Mouse (Mus musculus): ENCODE results near the gene Pcsk5. TPM values are rescaled to one million over a fixed set of nuclear protein-coding genes. Genes with fewer than 3 reads are reported as not detected.

The Pcsk5 gene
- 19.9 and 20.4 TPM in 2 replicates for polyA plus RNA-seq (2015; fragmentation: Nextera tagmentation; extraction: Ambion mirVana)

GRCm38 (mm10) chr19:17837471-17837859, at the start of gene Pcsk5:
Pcsk5 (minus strand) TSS chr19:17837632.
- peak within 1 kb of the TSS; percentile 90 for H3K4me2 ChIP-seq
- ATAC-seq (ENCODE audit: insufficient number of reproducible peaks, low FRiP score, low TSS enrichment, low read depth) = peak; percentile 89
- no peaks in the 10 kb centered on the region for H3K9me3 ChIP-seq
- H3K4me1 ChIP-seq = peaks cover 16% of the 10 kb centered on the region; the same call in 1 of the 2 replicates
- H3K4me3 ChIP-seq = peak within 1 kb of the TSS; percentile 72
- H3K36me3 ChIP-seq = no peaks in the 10 kb centered on the region
- H3K9ac ChIP-seq = peak within 1 kb of the TSS; percentile 78
- under 1% methylated on average over 30 of the region's 36 CpGs for whole genome bisulfite sequencing
- 0 out of 2 replicates have a peak, but pooled peaks cover 6% of the 10 kb centered on the region for H3K27me3 ChIP-seq
- H3K27ac ChIP-seq = peak within 1 kb of the TSS; percentile 92

GRCm38 (mm10) chr19:17875804-17876203, 38.4 kb upstream of the Pcsk5 start:
- H3K9me3 ChIP-seq = no peaks in the 10 kb centered on the region
- no peak overlapping the region for H3K9ac ChIP-seq
- no peaks in the 10 kb centered on the region for H3K36me3 ChIP-seq
- no peak overlapping the region for H3K27ac ChIP-seq
- WGBS = 50% methylated on average over 7 of the region's 7 CpGs
- H3K4me1 ChIP-seq = no peaks in the 10 kb centered on the region; the same call in 1 of the 2 replicates
- no peaks in the 10 kb centered on the region for H3K27me3 ChIP-seq
- H3K4me2 ChIP-seq = no peak overlapping the region
- ATAC-seq (ENCODE audit: insufficient number of reproducible peaks, low FRiP score, low TSS enrichment, low read depth) = no peak
- H3K4me3 ChIP-seq = no peak overlapping the region

GRCm38 (mm10) chr19:17874388-17874787, 37.0 kb upstream of the Pcsk5 start:
- no peak overlapping the region for H3K4me2 ChIP-seq
- H3K9ac ChIP-seq = no peak overlapping the region
- 49% methylated on average over 2 of the region's 2 CpGs for WGBS
- H3K4me3 ChIP-seq = no peak overlapping the region
- no peak overlapping the region for H3K27ac ChIP-seq
- no peaks in the 10 kb centered on the region for H3K36me3 ChIP-seq
- H3K4me1 ChIP-seq = no peaks in the 10 kb centered on the region; the same call in 1 of the 2 replicates
- H3K27me3 ChIP-seq = no peaks in the 10 kb centered on the region
- no peak for ATAC-seq (ENCODE audit: insufficient number of reproducible peaks, low FRiP score, low TSS enrichment, low read depth)
- H3K9me3 ChIP-seq = no peaks in the 10 kb centered on the region

GRCm38 (mm10) chr19:17873755-17874154, 36.3 kb upstream of the Pcsk5 start:
- Histone ChIP-seq H3K27me3 (no peaks in the 10 kb centered on the region), H3K9me3 (no peaks in the 10 kb centered on the region), H3K4me3 (no peak overlapping the region), H3K9ac (no peak overlapping the region), H3K36me3 (no peaks in the 10 kb centered on the region), H3K27ac (no peak overlapping the region), H3K4me2 (no peak overlapping the region), H3K4me1 (no peaks in the 10 kb centered on the region; the same call in 1 of the 2 replicates)
- no peak for ATAC-seq (ENCODE audit: insufficient number of reproducible peaks, low FRiP score, low TSS enrichment, low read depth)
- 47% methylated on average over 2 of the region's 2 CpGs for WGBS

GRCm38 (mm10) chr19:17866317-17866891, 29.0 kb upstream of the Pcsk5 start:
- H3K4me1 ChIP-seq = no peaks in the 10 kb centered on the region
- H3K4me2 ChIP-seq = no peak overlapping the region
- H3K4me3 ChIP-seq = no peak overlapping the region
- H3K36me3 ChIP-seq = no peaks in the 10 kb centered on the region
- H3K27ac ChIP-seq = no peak overlapping the region
- no peaks in the 10 kb centered on the region for H3K9me3 ChIP-seq
- H3K27me3 ChIP-seq = no peaks in the 10 kb centered on the region
- 62% methylated on average over 3 of the region's 3 CpGs for WGBS
- no peak overlapping the region for H3K9ac ChIP-seq
- ATAC-seq (ENCODE audit: insufficient number of reproducible peaks, low FRiP score, low TSS enrichment, low read depth) = no peak

- Histone ChIP-seq H3K27me3 (no peaks in the 10 kb centered on the region), H3K4me1 (no peaks in the 10 kb centered on the region), H3K27ac (no peak overlapping the region), H3K36me3 (no peaks in the 10 kb centered on the region), H3K4me2 (no peak overlapping the region), H3K9me3 (no peaks in the 10 kb centered on the region), H3K9ac (no peak overlapping the region), H3K4me3 (no peak overlapping the region)
- ATAC-seq (ENCODE audit: insufficient number of reproducible peaks, low FRiP score, low TSS enrichment, low read depth) = no peak
- WGBS = 51% methylated on average over 4 of the region's 4 CpGs
Measured at GRCm38 (mm10) chr19:17860351-17861014, 23.1 kb upstream of the Pcsk5 start.

GRCm38 (mm10) chr19:17856741-17857140, 19.3 kb upstream of the Pcsk5 start:
- no peaks in the 10 kb centered on the region for H3K4me1 ChIP-seq
- H3K27me3 ChIP-seq = no peaks in the 10 kb centered on the region
- no peak overlapping the region for H3K9ac ChIP-seq
- no peak overlapping the region for H3K4me3 ChIP-seq
- H3K27ac ChIP-seq = no peak overlapping the region
- H3K36me3 ChIP-seq = no peaks in the 10 kb centered on the region
- H3K4me2 ChIP-seq = no peak overlapping the region
- 45% methylated on average over 3 of the region's 3 CpGs for WGBS
- ATAC-seq (ENCODE audit: insufficient number of reproducible peaks, low FRiP score, low TSS enrichment, low read depth) = no peak
- no peaks in the 10 kb centered on the region for H3K9me3 ChIP-seq

GRCm38 (mm10) chr19:17848417-17848816, 11.0 kb upstream of the Pcsk5 start:
- 71% methylated on average over 2 of the region's 2 CpGs for WGBS
- Histone ChIP-seq H3K9ac (no peak overlapping the region), H3K27me3 (no peaks in the 10 kb centered on the region), H3K36me3 (no peaks in the 10 kb centered on the region), H3K4me1 (no peaks in the 10 kb centered on the region), H3K27ac (no peak overlapping the region), H3K4me3 (no peak overlapping the region), H3K4me2 (no peak overlapping the region), H3K9me3 (no peaks in the 10 kb centered on the region)
- ATAC-seq (ENCODE audit: insufficient number of reproducible peaks, low FRiP score, low TSS enrichment, low read depth) = no peak

- H3K27ac ChIP-seq = no peak overlapping the region
- no peaks in the 10 kb centered on the region for H3K9me3 ChIP-seq
- no peak overlapping the region for H3K4me3 ChIP-seq
- H3K4me1 ChIP-seq = no peaks in the 10 kb centered on the region
- no peaks in the 10 kb centered on the region for H3K36me3 ChIP-seq
- no peak overlapping the region for H3K9ac ChIP-seq
- no peak for ATAC-seq (ENCODE audit: insufficient number of reproducible peaks, low FRiP score, low TSS enrichment, low read depth)
- no peaks in the 10 kb centered on the region for H3K27me3 ChIP-seq
- WGBS = 62% methylated on average over 5 of the region's 5 CpGs
- no peak overlapping the region for H3K4me2 ChIP-seq
Measured at GRCm38 (mm10) chr19:17845967-17846366, 8.5 kb upstream of the Pcsk5 start.

- Histone ChIP-seq H3K4me3 (no peak overlapping the region), H3K9me3 (no peaks in the 10 kb centered on the region), H3K27ac (no peak overlapping the region), H3K36me3 (no peaks in the 10 kb centered on the region), H3K4me1 (peaks cover 4% of the 10 kb centered on the region; the same call in 1 of the 2 replicates), H3K4me2 (no peak overlapping the region), H3K27me3 (0 out of 2 replicates have a peak, but pooled peaks cover 3% of the 10 kb centered on the region), H3K9ac (no peak overlapping the region)
- WGBS = 76% methylated on average over 2 of the region's 2 CpGs
- no peak for ATAC-seq (ENCODE audit: insufficient number of reproducible peaks, low FRiP score, low TSS enrichment, low read depth)
Measured at GRCm38 (mm10) chr19:17841586-17841985, 4.2 kb upstream of the Pcsk5 start.

GRCm38 (mm10) chr19:17839856-17840255, 2.4 kb upstream of the Pcsk5 start:
- Histone ChIP-seq H3K4me3 (no peak overlapping the region), H3K4me1 (peaks cover 16% of the 10 kb centered on the region; the same call in 1 of the 2 replicates), H3K36me3 (no peaks in the 10 kb centered on the region), H3K9me3 (no peaks in the 10 kb centered on the region), H3K27ac (no peak overlapping the region), H3K4me2 (no peak overlapping the region), H3K9ac (no peak overlapping the region), H3K27me3 (0 out of 2 replicates have a peak, but pooled peaks cover 5% of the 10 kb centered on the region)
- WGBS = 86% methylated on average over 1 of the region's 1 CpGs
- ATAC-seq (ENCODE audit: insufficient number of reproducible peaks, low FRiP score, low TSS enrichment, low read depth) = no peak
